Mouse (Mus musculus): ENCODE results near the gene Slc39a7. TPM values are rescaled to one million over a fixed set of nuclear protein-coding genes. Genes with fewer than 3 reads are reported as not detected.

Gene Slc39a7
- total RNA-seq (2023): 76.3 TPM

GRCm38 (mm10) chr17:34031465-34032173 is at the start of gene Slc39a7, which contains the start of gene Rxrb:
TSS of gene Slc39a7 (minus strand) at chr17:34031682.
TSS of gene Rxrb (plus strand) at chr17:34031812.

GRCm38 (mm10) chr17:34038878-34039561 is 7.5 kb upstream of the Slc39a7 start, which contains the start of gene Col11a2:
TSS of gene Col11a2 (plus strand) at chr17:34039437.

GRCm38 (mm10) chr17:34027656-34028223 is 3.7 kb downstream of the Slc39a7 start, which contains the start of gene H2-Ke6:
TSS of gene H2-Ke6 (minus strand) at chr17:34028060.

GRCm38 (mm10) chr17:34024317-34024821 is 7.1 kb downstream of the Slc39a7 start, which contains the start of gene Ring1:
TSS of gene Ring1 (minus strand) at chr17:34024680.

GRCm38 (mm10) chr17:34000150-34000537 is 31.3 kb downstream of the Slc39a7 start, which contains the start of gene H2-K1:
TSS of gene H2-K1 (minus strand) at chr17:34000347.

Other genes starting within 250 kb of the Slc39a7 start
- gene Angptl4, start 249.9 kb downstream of the Slc39a7 start, total RNA-seq (2023): 0.73 TPM
- 2.0 TPM for gene Kank3, start 221.2 kb downstream of the Slc39a7 start, total RNA-seq (2023)
- 4,743 TPM for gene Rps28, start 207.1 kb downstream of the Slc39a7 start, total RNA-seq (2023)
- gene Ndufa7, start 207.1 kb downstream of the Slc39a7 start, total RNA-seq (2023): 141 TPM
- 5.4 TPM for gene Cd320, start 188.6 kb downstream of the Slc39a7 start, total RNA-seq (2023)
- gene Gm7029, start 157.8 kb downstream of the Slc39a7 start, total RNA-seq (2023): not detected
- 8.8 TPM for gene Kifc1, start 141.0 kb downstream of the Slc39a7 start, total RNA-seq (2023)
- 0.76 TPM for gene Platr17, start 126.5 kb downstream of the Slc39a7 start, total RNA-seq (2023)
- 59.3 TPM for gene Daxx, start 122.3 kb downstream of the Slc39a7 start, total RNA-seq (2023)
- 295 TPM for gene Tapbp, start 115.8 kb downstream of the Slc39a7 start, total RNA-seq (2023)
- gene Zbtb22, start 115.8 kb downstream of the Slc39a7 start, total RNA-seq (2023): 30.9 TPM
- gene Rgl2, start 102.1 kb downstream of the Slc39a7 start, total RNA-seq (2023): 151 TPM
- 53.9 TPM for gene Pfdn6, start 91.3 kb downstream of the Slc39a7 start, total RNA-seq (2023)
- 50.8 TPM for gene Wdr46, start 91.0 kb downstream of the Slc39a7 start, total RNA-seq (2023)
- gene B3galt4, start 80.2 kb downstream of the Slc39a7 start, total RNA-seq (2023): 12.2 TPM
- 60.4 TPM for gene Vps52, start 75.9 kb downstream of the Slc39a7 start, total RNA-seq (2023)
- 2,154 TPM for gene Rps18, start 75.7 kb downstream of the Slc39a7 start, total RNA-seq (2023)
- 5,034 TPM for gene H2-K1, start 31.3 kb downstream of the Slc39a7 start, total RNA-seq (2023)
- 33.7 TPM for gene Ring1, start 7.0 kb downstream of the Slc39a7 start, total RNA-seq (2023)
- 127 TPM for gene H2-Ke6, start 3.6 kb downstream of the Slc39a7 start, total RNA-seq (2023)
- gene Rxrb, start 130 bp upstream of the Slc39a7 start, total RNA-seq (2023): 107 TPM
- gene Col11a2, start 7.8 kb upstream of the Slc39a7 start, total RNA-seq (2023): 34.2 TPM
- 18.9 TPM for gene H2-Oa, start 60.7 kb upstream of the Slc39a7 start, total RNA-seq (2023)
- gene H2-DMa, start 87.9 kb upstream of the Slc39a7 start, total RNA-seq (2023): 66.2 TPM
- gene Brd2, start 91.0 kb upstream of the Slc39a7 start, total RNA-seq (2023): 332 TPM
- 84.4 TPM for gene H2-DMb2, start 111.6 kb upstream of the Slc39a7 start, total RNA-seq (2023)
- gene H2-DMb1, start 121.4 kb upstream of the Slc39a7 start, total RNA-seq (2023): 38.3 TPM
- gene Tap1, start 155.9 kb upstream of the Slc39a7 start, total RNA-seq (2023): 157 TPM
- gene Psmb9, start 156.1 kb upstream of the Slc39a7 start, total RNA-seq (2023): 98.4 TPM
- gene Psmb8, start 166.0 kb upstream of the Slc39a7 start, total RNA-seq (2023): 178 TPM
- 125 TPM for gene Tap2, start 171.8 kb upstream of the Slc39a7 start, total RNA-seq (2023)
- gene H2-Ob, start 207.2 kb upstream of the Slc39a7 start, total RNA-seq (2023): 105 TPM
- 370 TPM for gene H2-Ab1, start 226.0 kb upstream of the Slc39a7 start, total RNA-seq (2023)